Mouse (Mus musculus): ENCODE measurements around the gene Nuf2. TPM values are rescaled to one million over a fixed set of nuclear protein-coding genes. Genes with fewer than 3 reads are reported as not detected.
"Not testable (repeated sequence)": the region's sequence is repeated elsewhere in the genome, so short reads cannot be mapped to it uniquely, and the experiment has no call there.

The Nuf2 gene
- polyA plus RNA-seq, 1 experiment = 29.8 TPM

GRCm38 (mm10) chr1:169519337-169519736, 11.9 kb downstream of the Nuf2 start:
- H3K36me3 ChIP-seq (ENCODE audit: control insufficient read depth, insufficient read depth) = peaks cover 69% of the 10 kb centered on the region

DNA sequence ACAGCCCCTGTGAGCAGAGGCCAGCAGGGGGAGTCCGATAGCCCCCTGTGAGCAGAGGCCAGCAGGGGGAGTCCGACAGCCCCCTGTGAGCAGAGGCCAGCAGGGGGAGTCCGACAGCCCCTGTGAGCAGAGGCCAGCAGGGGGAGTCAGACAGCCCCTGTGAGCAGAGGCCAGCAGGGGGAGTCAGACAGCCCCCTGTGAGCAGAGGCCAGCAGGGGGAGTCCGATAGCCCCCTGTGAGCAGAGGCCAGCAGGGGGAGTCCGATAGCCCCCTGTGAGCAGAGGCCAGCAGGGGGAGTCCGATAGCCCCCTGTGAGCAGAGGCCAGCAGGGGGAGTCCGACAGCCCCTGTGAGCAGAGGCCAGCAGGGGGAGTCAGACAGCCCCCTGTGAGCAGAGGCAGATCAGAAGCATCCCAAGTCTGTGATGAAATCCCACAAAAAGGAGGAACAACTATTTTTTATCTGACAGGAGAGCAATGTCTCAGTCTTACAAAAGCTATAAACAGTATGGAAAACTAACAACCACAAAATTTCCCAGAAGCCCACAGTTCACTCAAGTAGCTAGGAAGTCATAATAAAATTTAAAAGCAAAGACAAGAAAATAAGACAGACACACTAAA, 13.3 kb downstream of the Nuf2 start:
- H3K27me3 ChIP-seq (ENCODE audit: control insufficient read depth, insufficient read depth, insufficient read length); H3K4me3 ChIP-seq (ENCODE audit: insufficient read depth, poor library complexity, severe bottlenecking); H3ac ChIP-seq (ENCODE audit: control insufficient read depth, insufficient read length, low read depth): not testable (repeated sequence)
- Histone ChIP-seq H3K79me3 (ENCODE audit: low read depth) (peaks cover 19% of the 10 kb centered on the region), H3K36me3 (ENCODE audit: control insufficient read depth, insufficient read depth) (peaks cover 66% of the 10 kb centered on the region), H3K79me2 (ENCODE audit: control insufficient read depth, insufficient read depth) (peaks cover 18% of the 10 kb centered on the region)

More at GRCm38 (mm10) chr1:169519337-169519736, 11.9 kb downstream of the Nuf2 start:
- no peak overlapping the region for H3ac ChIP-seq (ENCODE audit: control insufficient read depth, insufficient read length, low read depth)
- H3K27me3 ChIP-seq (ENCODE audit: control insufficient read depth, insufficient read depth, insufficient read length) = no peaks in the 10 kb centered on the region
- H3K4me3 ChIP-seq (ENCODE audit: insufficient read depth, poor library complexity, severe bottlenecking) = no peak overlapping the region
- peaks cover 19% of the 10 kb centered on the region for H3K79me3 ChIP-seq (ENCODE audit: low read depth)
- TF ChIP-seq USF1 (IDR thresholded peaks at IDR 0.05; ENCODE audit: low read depth) (no peak), MYOG (IDR thresholded peaks at IDR 0.05; ENCODE audit: control insufficient read depth, extremely low read depth, insufficient read length) (no peak), FOSL1 (IDR thresholded peaks at IDR 0.05; ENCODE audit: insufficient read depth, low read length, poor library complexity, severe bottlenecking) (no peak), MAX (IDR thresholded peaks at IDR 0.05) (no peak), CTCF (IDR thresholded peaks at IDR 0.05; ENCODE audit: control insufficient read depth, insufficient read depth, insufficient read length) (no peak), MYOD1 (IDR thresholded peaks at IDR 0.05; ENCODE audit: control insufficient read depth, insufficient read length, low read depth) (no peak), CEBPB (IDR thresholded peaks at IDR 0.05; ENCODE audit: low read depth) (no peak)
- peaks cover 24% of the 10 kb centered on the region for H3K79me2 ChIP-seq (ENCODE audit: control insufficient read depth, insufficient read depth)

DNA sequence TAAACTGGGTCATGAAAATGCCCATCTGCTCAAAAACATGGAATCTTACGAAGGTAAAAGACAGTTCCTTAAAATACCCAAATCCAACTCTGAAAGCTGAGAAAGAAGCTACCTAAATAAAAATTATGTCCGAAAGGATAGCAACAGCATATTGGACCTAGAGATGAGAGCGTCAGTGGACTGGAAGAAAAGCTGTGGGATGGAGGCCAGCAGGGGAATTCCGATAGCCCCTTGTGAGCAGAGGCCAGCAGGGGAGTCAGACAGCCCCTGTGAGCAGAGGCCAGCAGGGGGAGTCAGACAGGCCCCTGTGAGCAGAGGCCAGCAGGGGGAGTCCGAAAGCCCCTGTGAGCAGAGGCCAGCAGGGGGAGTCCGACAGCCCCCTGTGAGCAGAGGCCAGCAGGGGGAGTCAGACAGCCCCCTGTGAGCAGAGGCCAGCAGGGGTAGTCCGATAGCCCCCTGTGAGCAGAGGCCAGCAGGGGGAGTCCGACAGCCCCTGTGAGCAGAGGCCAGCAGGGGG, 13.8 kb downstream of the Nuf2 start:
- H3K27me3 ChIP-seq (ENCODE audit: control insufficient read depth, insufficient read depth, insufficient read length) = no peaks in the 10 kb centered on the region
- no peak for TF ChIP-seq FOSL1 (IDR thresholded peaks at IDR 0.05; ENCODE audit: insufficient read depth, low read length, poor library complexity, severe bottlenecking)
- TF ChIP-seq USF1 (IDR thresholded peaks at IDR 0.05; ENCODE audit: low read depth) = no peak
- TF ChIP-seq MAX (IDR thresholded peaks at IDR 0.05) = no peak
- TF ChIP-seq MYOD1 (IDR thresholded peaks at IDR 0.05; ENCODE audit: control insufficient read depth, insufficient read length, low read depth) = no peak
- TF ChIP-seq CTCF (IDR thresholded peaks at IDR 0.05; ENCODE audit: control insufficient read depth, insufficient read depth, insufficient read length) = no peak
- peaks cover 19% of the 10 kb centered on the region for H3K79me3 ChIP-seq (ENCODE audit: low read depth)
- peaks cover 63% of the 10 kb centered on the region for H3K36me3 ChIP-seq (ENCODE audit: control insufficient read depth, insufficient read depth)
- peaks cover 18% of the 10 kb centered on the region for H3K79me2 ChIP-seq (ENCODE audit: control insufficient read depth, insufficient read depth)
- H3K4me3 ChIP-seq (ENCODE audit: insufficient read depth, poor library complexity, severe bottlenecking) = no peak overlapping the region
- H3ac ChIP-seq (ENCODE audit: control insufficient read depth, insufficient read length, low read depth) = no peak overlapping the region

GRCm38 (mm10) chr1:169506354-169506753, 24.9 kb downstream of the Nuf2 start:
- no peak for TF ChIP-seq CEBPB (IDR thresholded peaks at IDR 0.05; ENCODE audit: low read depth)
- no peak for TF ChIP-seq MYOD1 (IDR thresholded peaks at IDR 0.05; ENCODE audit: control insufficient read depth, insufficient read length, low read depth)
- no peak for TF ChIP-seq CTCF (IDR thresholded peaks at IDR 0.05; ENCODE audit: control insufficient read depth, insufficient read depth, insufficient read length)
- TF ChIP-seq USF1 (IDR thresholded peaks at IDR 0.05; ENCODE audit: low read depth) = no peak
- no peak for TF ChIP-seq MAX (IDR thresholded peaks at IDR 0.05)
- TF ChIP-seq MYOG (IDR thresholded peaks at IDR 0.05; ENCODE audit: control insufficient read depth, extremely low read depth, insufficient read length) = no peak
- TF ChIP-seq FOSL1 (IDR thresholded peaks at IDR 0.05; ENCODE audit: insufficient read depth, low read length, poor library complexity, severe bottlenecking) = no peak
- peaks cover 54% of the 10 kb centered on the region for H3K36me3 ChIP-seq (ENCODE audit: control insufficient read depth, insufficient read depth)
- H3K27me3 ChIP-seq (ENCODE audit: control insufficient read depth, insufficient read depth, insufficient read length) = no peaks in the 10 kb centered on the region
- H3K79me3 ChIP-seq (ENCODE audit: low read depth) = no peaks in the 10 kb centered on the region
- H3K4me3 ChIP-seq (ENCODE audit: insufficient read depth, poor library complexity, severe bottlenecking) = no peak overlapping the region
- H3K79me2 ChIP-seq (ENCODE audit: control insufficient read depth, insufficient read depth) = no peaks in the 10 kb centered on the region
- no peak overlapping the region for H3ac ChIP-seq (ENCODE audit: control insufficient read depth, insufficient read length, low read depth)

- H3K36me3 ChIP-seq (ENCODE audit: control insufficient read depth, insufficient read depth) = peaks cover 59% of the 10 kb centered on the region
- H3K79me2 ChIP-seq (ENCODE audit: control insufficient read depth, insufficient read depth) = no peaks in the 10 kb centered on the region
- H3K27me3 ChIP-seq (ENCODE audit: control insufficient read depth, insufficient read depth, insufficient read length) = no peaks in the 10 kb centered on the region
- no peaks in the 10 kb centered on the region for H3K79me3 ChIP-seq (ENCODE audit: low read depth)
- H3ac ChIP-seq (ENCODE audit: control insufficient read depth, insufficient read length, low read depth) = no peak overlapping the region
- TF ChIP-seq MYOD1 (IDR thresholded peaks at IDR 0.05; ENCODE audit: control insufficient read depth, insufficient read length, low read depth) (no peak), FOSL1 (IDR thresholded peaks at IDR 0.05; ENCODE audit: insufficient read depth, low read length, poor library complexity, severe bottlenecking) (no peak), CTCF (IDR thresholded peaks at IDR 0.05; ENCODE audit: control insufficient read depth, insufficient read depth, insufficient read length) (no peak), USF1 (IDR thresholded peaks at IDR 0.05; ENCODE audit: low read depth) (no peak), MYOG (IDR thresholded peaks at IDR 0.05; ENCODE audit: control insufficient read depth, extremely low read depth, insufficient read length) (no peak), MAX (IDR thresholded peaks at IDR 0.05) (no peak), CEBPB (IDR thresholded peaks at IDR 0.05; ENCODE audit: low read depth) (no peak)
- H3K4me3 ChIP-seq (ENCODE audit: insufficient read depth, poor library complexity, severe bottlenecking) = no peak overlapping the region
These were observed 28.4 kb downstream of the Nuf2 start for GRCm38 (mm10) chr1:169502876-169503275.

DNA sequence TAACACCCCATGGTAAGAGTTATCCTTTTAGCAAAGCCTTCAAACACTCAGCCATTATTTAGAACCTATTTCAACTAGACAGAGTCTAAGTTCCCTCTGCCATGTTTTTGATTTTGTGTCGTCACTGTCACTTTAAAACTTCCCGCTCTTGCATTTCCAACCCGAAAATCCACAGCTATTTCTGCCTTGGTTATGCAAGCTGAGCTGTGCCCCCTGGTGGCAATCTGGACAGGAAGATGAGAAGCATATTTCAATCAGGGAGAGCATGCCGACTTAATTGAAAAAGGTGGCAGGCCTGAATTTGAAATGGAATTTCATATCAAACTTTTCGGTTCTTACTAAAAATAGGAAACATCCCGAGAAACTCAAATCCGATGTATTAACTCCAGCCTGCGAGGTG, 35.6 kb downstream of the Nuf2 start:
- H3K79me2 ChIP-seq (ENCODE audit: control insufficient read depth, insufficient read depth) = no peaks in the 10 kb centered on the region
- no peak overlapping the region for H3ac ChIP-seq (ENCODE audit: control insufficient read depth, insufficient read length, low read depth)
- H3K27me3 ChIP-seq (ENCODE audit: control insufficient read depth, insufficient read depth, insufficient read length) = no peaks in the 10 kb centered on the region
- TF ChIP-seq FOSL1 (IDR thresholded peaks at IDR 0.05; ENCODE audit: insufficient read depth, low read length, poor library complexity, severe bottlenecking) (no peak), USF1 (IDR thresholded peaks at IDR 0.05; ENCODE audit: low read depth) (no peak), CTCF (IDR thresholded peaks at IDR 0.05; ENCODE audit: control insufficient read depth, insufficient read depth, insufficient read length) (no peak), MYOG (IDR thresholded peaks at IDR 0.05; ENCODE audit: control insufficient read depth, extremely low read depth, insufficient read length) (no peak), MYOD1 (IDR thresholded peaks at IDR 0.05; ENCODE audit: control insufficient read depth, insufficient read length, low read depth) (no peak)
- H3K36me3 ChIP-seq (ENCODE audit: control insufficient read depth, insufficient read depth) = peaks cover 22% of the 10 kb centered on the region
- H3K4me3 ChIP-seq (ENCODE audit: insufficient read depth, poor library complexity, severe bottlenecking) = no peak overlapping the region
- no peaks in the 10 kb centered on the region for H3K79me3 ChIP-seq (ENCODE audit: low read depth)

Measured in C2C12 (cell line).